Mouse (Mus musculus) fibroblast of lung, adult 2 months (primary cell): ENCODE measurements around the gene Kat7.

Source experiments
- DNase-seq: peaks from one replicate; pipeline ENCODE4 v3.0.0-alpha.2; 2011; ENCODE audit warnings: low read depth

The Kat7 gene

DNA sequence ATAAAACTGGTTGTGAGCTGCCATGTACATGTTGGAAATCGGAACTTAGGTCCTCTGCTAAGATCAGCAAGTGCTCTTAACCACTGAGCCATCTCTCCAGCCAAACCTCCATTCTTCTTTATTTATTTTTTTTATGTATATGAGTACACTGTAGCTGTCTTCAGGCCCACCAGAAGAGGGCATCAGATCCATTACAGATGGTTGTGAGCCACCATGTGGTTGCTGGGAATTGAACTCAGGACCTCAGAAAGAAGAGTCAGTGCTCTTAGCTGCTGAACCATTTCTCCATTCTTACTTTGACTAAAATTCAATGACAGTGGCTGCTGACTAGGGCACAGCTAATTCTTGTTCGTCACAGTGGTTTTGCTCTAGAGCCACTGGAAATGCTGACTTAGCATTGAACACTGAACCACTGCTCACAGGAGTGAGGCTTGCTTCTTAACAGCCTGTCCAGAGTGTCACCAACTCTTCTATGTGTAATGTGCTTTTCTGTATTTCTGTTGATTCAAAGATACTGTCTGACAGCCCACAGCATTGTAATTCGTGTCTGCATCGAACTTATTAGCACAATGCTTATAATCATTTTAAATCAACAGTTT lies 30.9 kb downstream of the Kat7 start:
- DNase-seq: no peak

DNA sequence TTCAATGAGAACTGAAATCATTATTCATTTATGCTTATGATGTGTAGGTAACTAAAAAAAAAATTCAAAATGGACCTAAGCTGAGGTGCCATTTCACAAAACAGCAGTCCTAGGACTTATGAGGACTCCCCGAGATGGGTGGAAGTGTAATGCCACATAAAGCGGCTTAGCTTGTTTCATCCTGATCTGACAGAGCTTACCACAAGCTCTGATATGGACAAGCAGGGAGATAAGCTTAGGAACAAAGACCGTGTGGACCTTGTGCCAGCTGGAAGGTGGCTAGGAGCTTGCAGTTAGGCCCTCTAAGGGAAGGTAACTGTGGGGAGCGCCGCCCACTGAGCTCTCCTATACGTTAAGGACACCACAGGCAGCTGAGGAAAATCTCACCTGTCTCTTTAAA lies 34.0 kb downstream of the Kat7 start:
- DNase-seq: no peak

DNA sequence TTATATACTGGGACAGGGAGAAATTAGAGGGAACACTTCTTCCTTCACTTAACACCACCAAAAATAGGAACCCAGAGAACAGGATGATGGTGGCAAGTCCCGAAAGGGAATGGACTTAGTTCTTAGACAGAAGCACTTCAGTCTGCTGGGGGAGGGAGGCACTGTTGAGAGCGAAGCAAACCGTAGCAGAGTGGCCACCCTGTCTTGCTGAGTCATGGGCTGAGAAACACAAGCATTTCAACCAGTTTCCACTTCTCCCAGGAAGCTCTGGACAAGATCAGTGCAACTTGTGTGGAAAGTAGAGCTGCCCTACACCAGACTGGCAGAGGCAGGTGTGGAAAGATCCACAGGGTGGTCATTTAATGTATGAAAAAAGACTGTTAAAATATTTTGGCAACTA lies 35.4 kb downstream of the Kat7 start:
- DNase-seq: no peak

DNA sequence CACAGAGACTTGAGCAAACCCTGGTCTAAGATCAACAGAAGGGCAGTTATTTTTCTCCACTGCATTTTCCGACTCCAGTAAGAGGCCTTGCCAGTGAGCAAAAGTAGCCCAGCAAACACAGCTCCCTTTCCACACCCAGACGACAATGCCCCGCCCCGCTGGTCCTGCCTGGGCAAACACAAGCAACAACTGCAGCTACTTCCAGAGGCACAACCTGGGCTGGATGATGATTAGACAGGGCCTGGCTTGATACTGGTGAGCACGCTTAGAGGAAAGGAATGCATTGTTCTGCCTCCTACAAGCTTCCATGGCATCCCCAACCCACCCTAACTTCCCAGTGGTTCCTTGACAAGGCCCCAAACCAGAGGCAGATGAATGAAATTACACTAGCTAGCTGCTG lies 36.4 kb downstream of the Kat7 start:
- DNase-seq: no peak

DNA sequence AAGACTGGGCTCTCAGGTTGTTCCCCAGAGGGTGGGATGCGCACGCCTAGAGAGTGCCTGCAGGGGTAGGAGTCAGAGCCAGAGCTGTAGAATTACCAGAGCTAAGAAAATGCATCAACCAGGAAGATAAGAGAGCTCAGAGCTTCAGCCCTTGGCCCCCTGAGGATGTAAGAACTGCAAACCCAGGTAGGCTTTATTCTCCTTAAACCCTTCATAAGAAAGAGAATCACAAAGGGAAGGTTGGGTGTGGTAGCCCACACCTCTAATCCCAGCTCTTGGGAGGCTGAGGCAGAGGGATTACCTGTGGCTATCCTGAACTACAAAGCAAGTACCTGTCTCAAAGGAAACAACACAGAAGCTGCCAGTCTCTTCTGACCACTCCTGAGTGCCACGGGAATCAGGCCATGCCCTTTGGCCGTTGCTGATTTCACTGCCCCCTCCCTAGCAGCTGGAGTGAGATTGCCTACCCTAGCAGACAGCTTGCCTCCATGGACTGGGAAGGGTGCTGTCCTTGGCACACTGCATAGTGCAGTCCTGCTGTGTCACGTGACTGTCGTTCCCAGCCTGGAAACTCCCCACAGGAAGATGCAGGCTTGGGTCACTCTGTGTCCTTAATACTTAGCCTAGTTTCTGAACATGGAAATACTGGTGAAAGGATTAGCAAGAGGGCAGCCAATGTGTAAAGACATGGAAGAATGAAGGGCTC lies 43.4 kb downstream of the Kat7 start:
- no peak for DNase-seq

DNA sequence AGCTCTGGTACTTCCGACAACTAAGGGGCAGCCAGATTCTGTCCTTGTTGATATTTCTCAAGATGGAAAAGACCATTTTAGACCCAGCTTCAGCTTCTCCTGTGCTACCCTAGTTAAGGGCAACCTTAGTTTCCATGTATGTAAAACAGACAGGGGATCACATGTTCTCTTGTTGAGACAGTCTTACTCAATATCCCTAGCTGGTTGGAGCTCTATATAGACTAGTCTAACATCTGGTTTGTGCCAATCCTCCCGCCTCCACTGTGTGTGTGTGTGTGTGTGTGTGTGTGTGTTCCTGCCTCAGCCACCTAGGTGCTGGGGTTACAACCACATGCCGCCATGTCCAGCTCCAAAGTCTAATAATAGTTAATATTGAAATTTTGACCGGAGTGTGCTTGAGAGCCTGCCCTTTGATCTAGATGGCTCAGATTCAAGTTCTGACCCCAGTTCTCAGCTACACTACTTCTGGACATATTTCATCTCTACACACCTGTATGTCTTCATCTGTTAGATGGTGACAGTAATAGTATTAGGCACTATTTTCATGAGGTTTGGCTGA lies 45.5 kb downstream of the Kat7 start:
- no peak for DNase-seq

DNA sequence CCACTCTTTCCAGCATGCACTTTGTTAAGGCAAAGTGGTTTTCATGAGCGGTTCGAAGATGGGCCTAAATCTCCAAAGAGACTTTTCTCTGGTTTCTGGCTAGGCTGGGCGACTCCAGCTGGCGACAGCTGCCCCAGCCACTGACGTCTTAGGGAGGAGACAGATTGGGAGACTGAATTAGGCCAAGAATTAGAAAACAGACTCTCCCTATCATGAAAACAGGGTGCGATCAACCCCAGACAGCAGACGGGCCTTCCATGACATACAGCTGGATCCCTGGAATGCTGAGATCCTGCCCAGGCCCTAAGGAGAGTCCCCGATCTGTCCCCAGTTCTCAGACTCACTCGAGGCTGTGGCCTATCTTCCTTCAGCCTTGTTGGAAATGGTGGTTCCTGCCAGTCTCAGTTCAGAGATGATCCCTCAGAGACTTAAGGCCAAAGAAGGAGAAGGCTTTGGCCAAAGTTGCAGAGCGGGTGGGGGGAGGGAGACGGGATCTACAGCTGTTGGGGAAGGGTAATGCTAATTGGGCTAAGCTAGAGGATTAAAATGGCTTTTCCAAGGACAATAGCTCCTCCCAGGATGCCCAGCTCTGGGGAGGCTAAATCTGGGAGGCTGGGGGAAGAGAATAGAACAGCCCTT lies 46.1 kb downstream of the Kat7 start:
- no peak for DNase-seq

DNA sequence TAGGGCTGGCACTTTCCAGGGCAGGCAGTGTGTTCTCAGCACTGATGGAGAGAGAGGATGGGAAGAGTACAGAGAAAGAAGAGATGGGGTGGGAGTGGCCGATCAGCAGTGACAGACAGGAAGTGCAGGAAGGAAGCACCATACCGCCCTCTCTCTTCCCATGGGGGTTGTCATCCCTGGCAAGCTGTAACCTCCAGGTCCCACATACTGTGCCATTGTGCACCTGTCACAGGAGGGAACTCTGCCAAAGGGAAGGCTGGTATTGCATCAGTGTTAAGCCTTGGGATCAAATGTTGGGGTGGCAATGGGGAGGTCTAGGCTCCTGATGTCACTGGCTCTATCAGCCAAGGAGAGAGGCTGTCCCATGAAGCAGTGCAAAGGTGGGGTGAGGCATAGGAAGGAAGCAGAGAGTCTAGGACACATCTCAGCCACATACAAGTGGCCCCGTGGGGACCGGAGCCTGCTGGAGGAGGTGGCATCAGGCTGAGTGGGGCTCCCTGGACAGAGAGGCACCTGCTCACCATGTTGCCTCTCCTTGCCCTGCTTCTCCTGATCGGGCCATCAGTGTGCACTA lies 48.8 kb downstream of the Kat7 start, which contains the start of gene Tac4:
TSS of gene Tac4 (plus strand) at position 352 of the 574 bp plus-strand sequence.
- DNase-seq: no peak

DNA sequence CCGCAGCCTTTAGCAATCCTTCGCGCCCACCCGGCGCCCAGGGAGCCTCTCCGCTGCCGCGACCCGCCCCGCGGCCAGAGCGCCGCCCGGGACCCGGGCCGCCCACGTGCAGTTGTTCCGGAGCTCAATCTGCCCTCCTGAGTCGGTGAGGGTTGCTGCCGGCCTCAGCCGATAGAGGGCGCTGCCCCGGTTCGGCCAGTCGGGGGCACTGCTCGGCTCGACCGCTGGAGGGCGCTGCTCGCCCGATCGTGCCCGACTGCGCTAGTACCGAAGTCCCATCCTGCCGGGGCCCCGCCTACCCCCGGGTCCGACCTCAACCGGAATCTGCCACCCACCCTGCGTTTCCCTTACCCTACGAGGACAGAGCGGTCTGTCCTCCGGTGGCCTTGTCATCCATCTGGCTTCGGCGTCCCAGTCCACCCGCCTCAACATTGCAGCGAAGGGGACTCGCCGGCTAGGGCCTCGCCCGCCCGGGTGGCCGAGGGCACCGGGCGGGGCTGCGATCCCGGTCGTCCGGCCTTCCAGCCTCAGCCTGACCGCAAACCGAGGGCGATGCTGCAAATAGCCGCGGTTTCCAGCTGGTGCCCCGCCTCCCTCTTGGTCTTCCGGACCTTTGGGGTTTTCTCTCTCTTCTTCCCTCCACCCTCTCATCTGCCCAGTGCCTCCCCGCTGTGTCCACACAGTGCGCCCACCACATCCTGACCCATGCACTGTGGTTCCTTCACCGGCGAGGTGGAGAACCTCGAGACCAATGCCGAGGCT lies 50.8 kb downstream of the Kat7 start:
- DNase-seq: peak; percentile 82

DNA sequence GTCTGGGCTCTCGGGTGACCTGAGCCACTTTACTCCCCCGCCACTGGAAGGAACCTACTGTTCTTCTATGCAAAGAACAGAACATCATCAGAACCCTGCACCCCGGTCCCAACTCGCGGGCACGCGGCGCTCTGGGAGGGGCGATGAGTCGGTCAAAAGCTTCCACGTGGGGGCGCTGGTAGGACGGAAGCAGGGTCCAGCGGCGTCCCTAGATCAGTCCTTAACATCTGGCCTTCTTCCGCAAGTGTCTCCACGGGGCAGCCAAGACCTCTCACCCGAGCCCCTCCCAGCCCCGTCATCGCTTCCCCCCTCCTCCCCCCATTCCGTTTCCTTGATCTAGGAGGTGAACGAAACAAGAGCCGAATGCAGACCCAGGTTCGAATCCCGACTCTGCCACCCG lies 51.6 kb downstream of the Kat7 start:
- no peak for DNase-seq

DNA sequence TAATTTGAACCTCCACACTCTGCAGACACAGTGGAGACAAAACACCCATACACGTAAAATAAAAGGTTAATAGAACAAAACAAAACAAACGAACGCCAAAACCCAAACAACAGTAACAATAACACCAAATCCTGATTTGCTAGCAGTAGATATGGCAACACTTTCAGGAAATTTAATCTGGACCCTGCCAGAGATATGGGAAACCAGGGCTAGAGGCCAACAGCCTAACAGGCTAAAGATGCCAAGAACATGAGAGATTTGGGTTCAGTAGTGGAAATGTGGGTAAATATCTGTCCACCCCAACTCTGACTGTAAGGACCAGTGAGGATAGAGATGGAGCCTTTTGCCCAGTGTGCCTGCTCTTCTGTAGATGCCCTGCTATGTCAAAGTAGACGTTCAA lies 52.1 kb downstream of the Kat7 start:
- DNase-seq: no peak

DNA sequence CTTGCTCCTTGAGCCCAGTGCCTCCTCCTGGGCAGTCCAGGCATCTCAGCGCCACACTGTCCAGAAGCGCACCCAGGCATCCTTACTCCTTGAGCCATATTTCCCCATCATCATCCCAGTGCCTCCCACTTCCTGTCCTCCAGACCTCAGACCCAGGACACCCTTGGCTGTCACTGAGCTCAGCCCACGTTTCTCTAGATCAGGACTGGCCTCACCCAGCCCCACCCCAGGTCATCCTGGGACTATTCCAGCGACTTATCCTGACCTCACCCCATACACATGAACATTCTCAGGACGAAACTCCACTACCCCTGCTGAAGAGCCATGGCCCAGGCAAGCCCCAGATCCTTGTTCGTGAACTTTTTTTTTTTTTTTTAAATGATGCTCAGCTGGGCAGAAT lies 54.3 kb downstream of the Kat7 start:
- no peak for DNase-seq

DNA sequence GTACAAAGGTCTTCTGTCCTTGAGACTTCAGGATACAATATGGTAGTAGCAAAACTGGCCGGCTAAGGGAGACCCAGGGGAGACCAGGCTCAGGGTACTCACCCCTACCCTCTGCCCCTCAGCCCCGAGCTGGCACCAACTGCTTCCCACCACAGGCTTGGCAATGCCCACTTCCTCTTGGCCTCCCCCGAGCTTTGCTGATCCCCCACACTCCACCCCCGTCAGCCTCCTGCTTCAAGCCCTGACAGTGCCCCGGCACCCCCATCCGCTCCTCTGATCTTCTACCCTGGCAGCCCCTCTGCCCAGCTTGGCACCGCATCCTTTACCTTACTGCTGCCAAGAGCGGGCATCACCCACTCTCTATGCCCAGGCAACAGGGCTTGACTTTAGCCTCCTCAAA lies 55.9 kb downstream of the Kat7 start:
- DNase-seq: no peak

DNA sequence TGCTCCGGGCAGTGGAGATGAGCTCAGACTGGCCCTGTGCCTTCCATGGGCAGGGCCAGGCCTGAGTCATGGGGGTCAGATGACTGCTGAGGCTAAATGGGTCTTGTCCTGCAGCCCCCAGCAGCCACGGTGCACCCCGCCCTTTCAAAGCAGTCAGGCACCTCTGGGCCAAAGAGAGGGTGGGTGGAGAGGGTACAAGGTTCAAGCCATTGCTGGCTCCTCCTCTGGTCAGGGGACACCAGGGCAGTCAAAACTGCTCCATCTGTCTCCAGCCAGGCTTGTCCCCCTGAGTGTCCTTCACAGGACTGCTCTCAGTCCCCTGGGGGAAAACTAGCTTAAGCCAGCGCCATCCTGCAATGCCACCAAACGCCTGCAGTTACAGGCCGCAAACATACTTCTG lies 57.9 kb downstream of the Kat7 start:
- DNase-seq: no peak

DNA sequence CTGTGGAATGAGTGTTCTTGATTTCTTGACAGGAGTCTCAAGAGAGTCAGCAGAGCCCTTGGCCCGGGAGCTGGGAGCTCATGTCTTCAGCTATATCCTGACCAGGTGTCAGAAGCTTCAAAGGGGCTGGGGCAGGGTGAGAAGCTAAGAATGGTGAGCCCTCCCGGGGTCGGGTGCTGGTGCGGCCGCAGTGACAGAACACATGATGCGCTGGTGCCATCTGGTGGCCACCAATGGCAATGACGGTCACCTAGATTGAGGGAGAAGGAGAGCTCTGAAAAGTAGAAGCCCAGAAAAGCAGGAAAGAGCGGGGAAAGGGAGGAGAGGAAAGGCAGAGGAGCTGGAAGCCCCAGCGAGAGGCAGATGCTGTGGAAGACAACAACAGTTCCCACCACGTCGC lies 58.8 kb downstream of the Kat7 start:
- DNase-seq: no peak

DNA sequence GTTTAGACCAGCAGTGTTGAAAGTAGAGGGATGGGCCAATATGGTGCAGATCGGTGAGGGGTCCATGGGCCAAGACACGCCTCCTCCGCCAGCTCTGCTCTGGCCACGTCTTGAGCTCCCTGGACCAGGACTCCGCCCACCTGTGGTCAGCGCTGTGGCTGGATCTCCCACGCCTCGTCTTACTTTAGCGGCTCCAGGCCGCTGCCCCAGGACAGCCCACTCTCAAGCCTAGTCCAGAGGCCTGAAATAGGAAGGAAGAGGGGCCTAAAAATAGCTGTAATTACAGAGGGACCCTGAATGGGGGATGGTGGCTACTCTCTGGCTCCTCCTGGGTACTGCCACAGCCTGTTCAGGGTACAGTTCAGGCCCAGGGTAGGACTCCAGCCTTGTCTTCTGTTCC lies 59.9 kb downstream of the Kat7 start:
- DNase-seq: no peak

DNA sequence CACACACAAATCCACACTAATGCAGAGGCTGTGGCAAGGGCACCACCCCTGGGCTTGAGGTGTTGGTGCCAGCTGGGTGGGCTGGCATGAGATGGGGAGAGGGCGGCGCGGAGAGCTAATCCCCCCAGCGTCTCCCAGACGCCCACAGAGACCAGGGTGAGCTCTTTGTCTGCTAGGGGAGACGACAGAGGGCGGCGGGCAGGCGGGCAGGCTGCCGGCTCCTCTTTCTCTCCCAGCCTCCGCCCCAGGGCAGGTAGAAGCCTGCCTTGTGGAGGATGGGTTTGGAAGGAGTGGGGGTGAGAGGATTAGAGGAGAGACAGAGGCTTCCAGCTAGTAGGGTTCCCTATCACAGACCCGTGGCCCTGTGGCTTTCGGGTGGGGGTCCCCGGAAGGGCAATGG lies 63.0 kb downstream of the Kat7 start:
- DNase-seq: no peak

DNA sequence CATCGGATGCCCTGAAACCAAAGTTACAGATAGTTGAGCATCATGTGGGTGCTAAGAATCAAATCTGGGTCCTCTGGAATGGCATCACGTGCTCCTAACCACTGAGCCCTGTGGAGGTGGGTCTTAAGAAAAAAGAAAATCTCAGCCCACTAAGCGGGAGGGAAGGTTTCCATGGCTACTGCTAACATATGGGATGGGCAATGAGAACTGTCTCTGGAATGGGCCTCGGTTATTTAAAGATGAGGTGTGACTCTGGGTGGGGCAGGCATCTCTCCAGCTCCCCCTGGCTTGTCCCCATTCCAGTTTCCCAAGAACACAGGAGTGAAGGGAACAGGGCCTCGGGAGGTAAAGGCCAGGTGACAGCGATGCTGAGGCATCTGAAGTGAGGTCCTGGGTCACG lies 64.6 kb downstream of the Kat7 start:
- no peak for DNase-seq

DNA sequence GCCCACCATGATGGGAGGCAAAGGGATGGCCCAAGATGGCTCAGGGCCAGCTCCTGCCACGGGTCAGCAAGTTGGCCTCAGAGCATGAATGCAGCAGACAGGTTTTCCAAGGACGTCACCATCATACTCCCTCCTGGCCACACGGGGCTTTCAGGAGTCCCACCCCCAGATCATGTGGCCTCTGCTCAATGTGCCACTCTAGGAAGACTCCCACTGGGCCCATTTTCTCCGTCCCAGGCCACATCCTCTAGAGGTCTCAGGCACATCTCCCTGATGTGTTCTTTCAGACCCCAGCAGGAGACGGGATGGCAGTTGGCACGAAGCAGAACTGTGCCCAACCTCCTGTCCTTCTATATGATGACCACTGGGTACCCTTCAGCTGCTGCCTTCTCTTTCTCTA lies 67.4 kb downstream of the Kat7 start:
- no peak for DNase-seq

DNA sequence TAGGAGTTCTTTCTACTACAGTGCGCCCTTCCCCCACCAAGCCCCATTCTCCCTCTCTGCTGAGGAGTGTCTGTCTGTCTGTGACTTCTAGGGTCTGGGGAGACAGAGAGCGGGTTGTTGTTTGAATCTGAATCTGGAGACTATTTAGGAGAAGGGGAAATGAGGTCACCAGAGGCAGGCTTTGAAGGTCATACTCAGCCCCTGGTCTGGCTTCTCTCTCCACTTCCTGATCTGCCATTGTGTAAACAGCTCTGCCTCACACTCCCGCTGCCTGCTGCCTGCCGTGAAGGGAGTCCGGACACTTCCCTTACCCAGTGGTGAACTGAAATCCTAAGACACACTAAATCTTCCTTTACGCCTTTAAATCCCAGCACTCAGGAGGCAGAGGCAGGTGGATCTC lies 71.6 kb downstream of the Kat7 start:
- DNase-seq: no peak

DNA sequence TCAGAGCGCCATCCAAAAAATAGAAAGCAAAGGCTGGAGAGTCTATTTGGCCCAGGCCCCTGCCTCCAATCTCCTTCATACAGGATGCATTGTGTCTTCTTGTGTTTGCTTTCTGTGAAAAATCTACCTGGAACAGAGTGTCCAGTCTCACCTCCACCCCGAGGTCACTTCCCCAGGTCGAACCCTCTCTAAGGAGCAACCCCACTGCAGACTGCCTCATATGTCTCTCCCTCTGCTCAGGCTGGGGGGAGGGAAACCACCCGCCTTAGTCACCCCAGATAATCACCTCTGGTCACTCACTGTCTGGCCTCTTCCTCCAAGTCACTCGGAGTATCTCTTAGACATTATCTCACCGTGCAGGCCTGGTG lies 77.7 kb downstream of the Kat7 start:
- no peak for DNase-seq

DNA sequence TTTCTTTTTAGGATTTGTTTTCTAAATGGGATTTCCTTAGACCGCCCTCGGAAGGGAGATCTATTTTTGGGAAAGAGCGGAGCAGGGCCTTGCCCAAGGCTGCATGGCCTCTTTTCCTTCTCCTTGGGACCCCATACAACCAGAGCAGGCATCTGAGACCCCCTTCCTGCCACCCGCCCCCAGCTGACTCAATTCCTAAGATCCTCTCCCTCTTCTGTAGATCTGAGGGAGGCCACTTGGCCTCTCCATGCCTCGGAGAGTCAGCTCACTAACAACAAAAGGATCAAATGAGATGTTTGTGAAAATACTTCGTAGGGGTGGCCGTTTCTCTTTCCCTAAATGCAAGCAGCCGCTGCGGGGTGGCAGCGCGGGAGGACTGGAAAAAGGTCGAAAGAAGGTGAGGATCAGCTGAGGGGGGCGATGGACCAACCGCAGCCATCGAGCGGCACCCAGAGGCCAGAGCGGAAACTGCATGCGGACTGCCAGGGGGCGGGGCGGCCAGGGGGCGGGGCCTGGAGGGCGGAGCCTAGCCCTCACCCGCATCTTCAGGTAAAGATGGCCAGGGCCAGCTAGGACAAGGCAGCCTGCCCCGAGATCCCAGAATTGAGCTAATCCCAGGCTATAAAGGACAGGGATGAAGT lies 78.2 kb downstream of the Kat7 start:
- DNase-seq: no peak
